Mouse (Mus musculus) liver, postnatal 0 days (tissue): ENCODE measurements around the gene Mgst2.

Experiments used
- CTCF ChIP-seq: sonication (generic); IDR thresholded peaks from 2 replicates; pipeline ENCODE4 v1.5.1; 2016; ENCODE audit warnings: antibody characterized with exemption, low read depth
- EP300 ChIP-seq: IDR thresholded peaks from 2 replicates; pipeline ENCODE4 v1.6.1; 2016; ENCODE audit warnings: antibody characterized with exemption, low read depth, mild to moderate bottlenecking

DNA sequence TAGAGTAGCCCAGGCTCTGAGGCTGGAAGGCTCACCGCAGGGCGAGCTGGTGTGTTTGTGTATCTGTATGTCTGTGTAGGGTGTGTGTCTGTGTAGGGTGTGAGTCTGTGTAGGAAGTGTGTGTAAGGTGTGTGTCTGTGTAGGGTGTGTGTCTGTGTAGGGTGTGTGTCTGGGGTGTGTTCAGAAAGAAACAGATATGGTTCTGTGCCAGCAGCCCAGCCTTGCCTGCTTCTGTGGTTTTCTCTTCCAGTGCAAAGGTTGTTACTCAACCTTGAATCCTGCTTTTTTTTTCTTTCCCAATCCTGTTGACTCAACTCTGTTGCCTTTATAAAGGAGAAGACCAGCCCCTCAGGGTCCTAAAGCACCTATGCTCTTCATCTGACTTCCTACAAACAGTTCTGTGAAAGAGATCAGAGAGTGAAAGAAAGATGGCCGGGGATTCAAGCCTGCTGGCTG lies 689 bp downstream of the Mgst2 start:
- TF ChIP-seq CTCF (no peak), EP300 (no peak)
